Mouse (Mus musculus) mature B cell (primary cell): ENCODE measurements around the gene Phlda2.

Source experiments
- in situ Hi-C: fragments of 300-500 bp; cut with MboI; formaldehyde crosslinking; loops from 2 replicates; pipeline ENCODE4 v1.14.3; 2019

Phlda2 gene

DNA sequence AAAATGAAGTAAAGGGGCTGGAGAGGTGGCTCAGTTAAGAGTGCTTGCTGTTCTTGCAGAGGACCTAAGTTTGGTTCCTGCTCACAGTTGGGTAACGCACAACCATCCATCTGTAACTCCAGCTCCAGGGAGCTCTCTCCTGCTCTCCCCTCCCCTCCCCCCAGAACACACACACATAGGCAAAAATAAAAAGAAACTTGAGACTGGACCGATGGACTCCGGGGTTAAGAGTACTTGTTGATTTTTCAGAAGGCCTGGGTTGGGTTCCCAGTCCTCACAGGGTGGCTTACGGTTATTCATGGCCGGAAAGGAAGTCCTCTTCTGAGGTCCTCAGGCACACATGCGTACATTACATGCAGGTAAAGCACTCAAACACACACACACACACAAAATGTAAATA, 976 bp upstream of the Phlda2 start:
- in situ Hi-C loops, result no loop called here

DNA sequence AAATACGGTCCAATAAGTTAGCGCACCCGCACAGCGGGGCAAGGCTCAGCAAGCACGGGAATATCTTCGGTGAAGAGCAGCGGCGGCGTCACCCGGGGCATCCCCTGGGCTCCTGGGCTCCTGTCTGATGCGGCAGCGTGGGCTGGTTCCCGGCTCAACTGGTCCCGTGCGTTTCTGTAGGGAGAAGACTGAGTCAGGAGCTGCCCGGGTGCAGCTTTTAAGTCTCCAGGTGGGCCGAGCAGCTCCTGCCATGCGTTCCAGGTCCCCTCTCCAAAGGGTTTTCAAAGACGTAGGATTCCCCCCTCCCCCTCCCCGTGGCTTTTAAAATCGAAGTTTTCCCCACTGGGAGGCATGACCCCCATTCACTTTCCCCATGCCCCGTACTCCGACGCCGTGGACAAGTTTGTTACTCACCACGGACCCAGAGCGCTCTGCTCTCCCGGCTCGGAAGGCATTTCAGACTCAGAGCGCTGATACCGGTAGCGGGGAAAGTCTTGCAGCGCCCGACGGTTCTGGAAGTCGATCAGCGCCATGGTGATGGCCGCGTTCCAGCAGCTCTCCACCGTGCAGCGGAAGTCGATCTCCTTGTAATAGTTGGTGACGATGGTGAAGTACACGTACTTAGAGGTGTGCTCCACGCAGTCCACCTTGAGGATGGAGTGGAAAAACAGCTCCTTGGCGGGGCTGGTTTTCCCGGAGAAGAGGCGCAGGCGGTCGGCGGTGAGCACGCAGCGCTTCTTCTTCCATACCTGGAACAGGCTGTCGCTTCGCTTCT, 1.1 kb downstream of the Phlda2 start:
- in situ Hi-C loops, result no loop called here

DNA sequence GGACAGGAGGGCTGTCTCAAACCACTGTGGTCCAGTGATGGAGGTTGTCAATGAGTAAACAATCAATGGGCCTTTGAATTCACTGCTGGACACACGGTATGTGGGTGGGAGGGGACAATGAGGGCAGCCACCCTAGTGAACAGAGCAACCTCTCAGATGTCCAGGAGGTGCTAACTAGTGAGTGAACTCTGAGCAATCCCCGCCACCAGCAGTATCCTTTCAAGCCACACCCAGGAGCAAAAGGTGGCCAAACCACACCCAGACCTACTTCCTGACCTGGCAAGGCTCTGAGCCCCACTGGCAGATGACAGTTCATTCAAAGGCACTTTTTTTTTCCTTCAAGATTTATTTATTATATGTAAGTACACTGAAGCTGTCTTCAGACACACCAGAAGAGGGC, 2.0 kb downstream of the Phlda2 start:
- in situ Hi-C loops, result no loop called here

DNA sequence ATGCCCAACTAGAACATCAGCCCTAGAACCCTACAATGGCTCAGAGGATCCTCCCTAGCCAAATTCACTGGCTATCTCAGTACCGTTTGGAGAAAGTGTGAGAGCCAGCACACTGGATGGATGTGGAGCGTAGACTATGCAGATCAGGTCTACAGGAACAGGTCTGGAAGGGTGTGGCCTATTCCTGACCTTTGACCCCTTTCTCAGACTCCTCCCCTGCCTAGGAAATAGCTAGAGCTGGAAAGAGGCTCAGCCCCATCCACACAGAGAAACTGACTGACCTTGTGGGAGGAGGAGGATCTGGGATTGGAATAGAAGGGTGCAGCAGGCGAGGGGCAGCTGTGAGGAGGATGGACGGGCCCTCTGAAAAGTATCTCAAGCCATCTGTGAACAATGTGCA, 4.4 kb downstream of the Phlda2 start:
- in situ Hi-C loops, result no loop called here

DNA sequence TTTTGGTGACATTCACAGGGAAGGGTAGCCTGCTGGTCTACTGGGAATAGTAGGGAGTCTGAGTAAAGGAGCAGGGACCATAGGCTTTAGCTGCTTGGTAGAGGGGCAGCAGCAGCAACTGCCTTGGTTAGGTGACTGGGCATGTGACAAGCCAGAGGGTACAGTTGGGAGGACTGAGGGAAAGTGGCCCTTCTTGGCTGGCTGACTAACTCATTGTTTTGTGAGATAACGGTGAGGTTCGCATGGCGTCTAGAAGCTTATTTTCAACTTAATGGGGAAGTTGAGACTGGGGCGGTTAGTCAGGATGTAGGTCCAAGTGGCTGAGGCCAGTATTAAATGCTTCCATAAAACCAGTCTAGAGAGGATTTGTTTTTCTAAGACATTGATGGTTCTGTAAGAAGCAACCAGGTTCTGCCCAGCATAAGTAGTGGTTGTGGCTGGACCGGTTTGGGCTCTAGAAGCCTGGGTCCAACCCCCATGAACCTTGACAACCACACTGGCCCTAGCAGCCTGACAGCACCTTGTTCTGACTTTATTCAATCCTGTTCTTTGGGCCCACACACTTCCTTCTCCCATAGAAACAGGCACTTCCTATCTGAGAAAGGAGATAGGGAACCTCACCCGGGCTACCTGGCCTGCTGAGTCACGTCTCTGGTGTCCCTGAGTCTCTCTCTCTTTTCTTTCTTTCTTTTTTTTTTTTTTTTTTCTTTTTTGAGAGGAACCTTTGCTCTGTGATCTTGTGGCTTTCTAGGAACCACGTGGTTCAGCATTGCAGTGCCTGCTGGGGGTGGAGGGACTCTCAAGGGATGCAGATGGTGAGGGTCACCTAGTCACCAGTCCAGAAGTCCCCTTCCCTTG, 7.6 kb downstream of the Phlda2 start:
- in situ Hi-C loops, result no loop called here

DNA sequence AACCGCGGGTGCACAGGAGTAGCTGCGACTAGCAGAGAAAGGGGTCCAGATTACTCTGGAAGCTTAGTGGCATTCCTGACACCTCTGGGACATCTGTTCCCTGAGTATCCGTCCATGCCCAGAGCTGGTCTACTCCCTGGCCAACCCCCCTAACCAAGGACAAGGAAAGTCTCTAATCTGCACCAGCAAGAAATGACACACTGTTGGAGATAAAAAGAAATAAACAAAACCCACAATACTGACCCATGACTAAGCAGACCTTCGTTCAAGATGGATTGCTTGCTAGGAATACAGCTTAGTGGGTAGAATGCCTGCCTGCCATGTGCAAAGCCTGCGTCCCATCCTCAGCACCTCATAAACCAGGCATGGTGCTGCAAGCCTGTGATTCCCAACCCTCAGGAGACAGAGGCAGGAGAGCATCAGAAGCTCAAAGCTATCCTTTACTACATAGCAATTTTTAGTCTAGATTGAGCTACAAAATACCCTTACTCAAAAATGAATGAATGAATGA, 9.3 kb downstream of the Phlda2 start:
- in situ Hi-C loops, result no loop called here

DNA sequence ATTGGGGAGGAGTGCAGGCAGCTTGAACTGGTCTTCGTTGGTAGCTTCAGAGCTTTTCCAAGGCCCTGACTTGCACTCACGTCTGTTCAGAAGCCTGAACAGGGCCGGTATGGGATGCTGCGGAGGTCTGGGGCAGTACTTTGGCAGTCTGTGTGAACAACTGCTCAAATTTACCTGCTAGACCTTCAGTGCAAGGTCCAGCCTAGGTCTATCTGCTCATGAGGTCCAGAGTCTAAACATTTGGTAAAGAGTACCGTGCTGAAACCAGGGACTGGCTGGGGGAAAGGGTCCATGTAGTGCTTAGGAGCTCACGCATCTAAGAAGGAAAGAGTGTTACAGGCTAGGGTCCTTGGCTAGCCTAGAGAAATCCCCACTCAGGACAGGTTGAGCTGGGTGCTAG, 13.2 kb downstream of the Phlda2 start:
- in situ Hi-C loops, result no loop called here

DNA sequence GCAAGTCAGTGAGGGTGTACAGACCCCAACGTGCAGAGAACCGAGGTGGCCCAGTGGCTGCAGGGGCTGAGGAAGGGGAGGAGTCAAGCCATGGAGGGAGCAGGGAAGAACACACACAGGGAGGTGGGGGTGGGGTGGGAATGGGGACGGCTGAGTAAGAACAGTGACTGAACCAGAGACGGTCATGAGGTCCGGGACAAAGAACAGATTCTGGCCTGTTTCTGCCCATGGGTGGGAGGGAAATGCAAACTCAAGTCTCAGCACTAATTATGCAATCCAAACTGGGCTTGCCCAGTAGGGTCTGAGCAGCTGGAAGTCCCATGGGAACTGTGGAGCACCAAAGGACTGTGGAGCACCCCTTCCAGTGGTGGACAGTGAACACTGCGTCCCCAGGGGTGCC, 20.4 kb downstream of the Phlda2 start:
- in situ Hi-C loops, result no loop called here

DNA sequence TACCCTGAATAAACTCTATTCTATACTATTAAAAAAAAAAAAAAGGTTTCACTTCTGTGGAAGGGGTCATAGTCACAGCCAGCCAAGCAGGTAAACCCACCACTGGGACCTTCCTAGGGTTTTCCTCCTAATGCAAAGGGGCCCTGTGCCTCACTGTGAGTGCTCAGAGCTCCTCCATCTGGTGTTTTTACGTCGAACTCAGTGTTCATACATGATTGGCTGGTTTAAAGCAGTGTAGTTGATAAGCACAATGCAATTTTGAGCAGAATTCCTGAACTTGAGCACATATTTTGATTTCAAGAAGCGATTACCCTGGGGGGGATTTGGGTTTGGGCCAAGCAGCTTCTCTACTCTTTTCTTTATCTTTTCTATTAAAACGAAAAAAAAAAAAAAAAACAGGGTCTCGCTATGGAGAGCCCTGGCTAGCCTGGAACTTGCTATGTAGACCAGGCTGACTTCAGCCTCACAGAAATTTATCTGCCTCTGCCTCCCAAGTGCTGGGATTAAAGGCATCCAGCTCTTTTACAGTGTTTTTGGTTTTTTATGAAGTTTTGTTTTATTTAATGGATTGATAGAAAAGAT, 21.1 kb downstream of the Phlda2 start:
- in situ Hi-C loops, result no loop called here

DNA sequence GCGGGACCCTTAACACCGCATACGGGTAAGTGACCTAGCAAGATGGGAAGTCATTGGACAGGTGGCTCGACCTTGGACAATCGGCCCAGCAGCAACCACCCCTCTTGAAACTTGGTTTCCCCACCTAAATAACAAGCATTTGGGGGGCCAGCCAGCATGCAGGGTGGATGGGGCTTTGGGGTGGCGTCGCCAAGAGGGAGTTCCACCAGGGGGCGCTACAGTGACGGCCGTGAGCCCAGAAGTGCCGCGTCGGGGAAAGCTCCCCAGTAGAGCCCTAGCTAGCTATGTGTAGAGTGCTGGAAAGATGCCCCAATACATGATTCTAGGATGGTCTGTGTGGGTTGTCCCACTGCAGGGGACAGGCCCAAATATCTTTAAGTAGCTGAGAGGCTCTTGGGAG, 22.5 kb downstream of the Phlda2 start:
- in situ Hi-C loops, result no loop called here

DNA sequence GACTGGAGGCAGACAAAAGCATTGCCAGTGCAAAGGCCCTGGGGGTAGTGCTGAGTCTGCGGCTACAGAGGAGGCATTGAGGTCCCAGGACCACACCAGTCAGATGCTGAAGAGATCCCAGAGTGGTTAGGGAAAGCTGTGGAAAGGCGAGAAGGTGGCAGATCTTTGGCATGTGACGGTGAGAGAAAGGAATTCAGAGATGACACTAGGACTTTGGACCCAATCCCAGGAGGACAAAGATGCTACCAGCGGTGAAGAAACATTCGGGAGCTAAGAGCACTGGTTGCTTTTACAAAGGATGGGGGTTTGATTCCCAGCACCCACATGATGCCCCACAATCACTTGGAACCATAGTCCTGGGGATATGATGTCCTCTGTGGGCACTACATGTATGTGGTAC, 25.1 kb downstream of the Phlda2 start:
- in situ Hi-C loops, result no loop called here

DNA sequence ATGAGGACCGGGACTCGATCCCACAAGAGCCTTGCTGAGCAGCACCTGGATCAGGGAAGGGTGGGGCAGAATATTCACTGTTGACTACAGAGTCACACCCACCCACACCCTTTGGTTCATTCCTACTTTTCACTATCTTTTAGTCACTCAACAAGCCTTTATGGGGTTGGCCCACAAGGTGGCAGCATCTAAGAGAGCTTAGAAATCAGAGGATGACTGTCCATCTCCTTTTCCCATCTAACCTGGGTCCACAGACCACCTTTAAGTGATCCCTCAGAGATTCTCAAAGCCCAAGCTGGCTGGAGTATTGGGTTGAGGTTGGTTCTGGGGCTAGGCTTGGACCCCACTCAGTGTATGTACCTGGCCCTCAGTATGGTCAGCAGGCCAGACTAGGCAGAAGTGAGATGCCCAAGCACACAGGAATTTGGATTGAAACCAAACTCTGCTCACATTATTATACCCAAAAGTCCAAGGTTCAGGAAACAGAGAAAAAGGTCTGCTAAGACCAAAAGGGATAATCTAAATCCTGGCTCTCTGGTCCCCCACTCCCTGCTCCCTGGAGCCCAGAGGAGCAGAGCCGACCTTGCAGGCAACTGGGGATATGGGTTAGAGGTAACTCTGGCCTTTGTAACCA, 26.1 kb downstream of the Phlda2 start:
- in situ Hi-C loops, result no loop called here

DNA sequence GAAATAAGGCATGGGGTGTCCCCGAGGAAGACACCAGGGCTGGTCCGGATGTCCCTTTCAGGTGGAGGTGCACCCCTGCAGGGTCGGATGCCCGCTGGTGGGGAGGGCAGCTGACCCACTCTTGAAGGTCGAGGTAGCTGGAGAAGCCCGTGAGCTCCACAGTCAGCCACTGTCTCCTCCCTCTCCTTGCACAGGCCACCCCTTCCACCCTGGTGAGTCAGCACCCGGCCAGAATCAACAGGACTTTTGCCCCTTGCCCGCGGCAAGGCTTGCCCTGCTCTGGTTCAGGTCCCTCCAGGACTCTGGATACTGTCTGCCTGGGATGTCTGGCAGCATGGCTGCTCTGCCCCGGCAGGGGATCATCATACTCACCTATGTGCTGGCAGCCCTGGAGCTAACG, 27.1 kb downstream of the Phlda2 start:
- in situ Hi-C loops, result no loop called here

DNA sequence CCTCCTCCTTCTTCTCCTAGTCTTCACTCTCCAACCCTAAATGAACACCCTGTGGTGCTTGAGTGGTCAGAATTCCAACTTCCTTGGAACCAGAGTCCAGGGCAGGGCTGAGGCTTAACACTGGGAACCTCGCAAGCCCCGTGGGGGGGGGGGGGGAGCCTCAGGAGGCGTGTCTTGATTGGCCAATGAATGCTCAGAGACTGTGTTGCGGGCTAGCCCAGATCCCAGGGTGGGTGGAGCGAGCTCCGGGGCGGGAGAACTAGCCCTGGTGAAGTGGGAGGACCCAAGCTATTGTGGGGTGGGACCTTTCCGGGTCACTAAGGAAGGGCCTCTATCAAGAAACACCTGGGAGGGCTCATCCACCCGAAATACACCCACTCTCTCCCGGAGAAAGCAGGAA, 28.1 kb downstream of the Phlda2 start:
- in situ Hi-C loops, result no loop called here

DNA sequence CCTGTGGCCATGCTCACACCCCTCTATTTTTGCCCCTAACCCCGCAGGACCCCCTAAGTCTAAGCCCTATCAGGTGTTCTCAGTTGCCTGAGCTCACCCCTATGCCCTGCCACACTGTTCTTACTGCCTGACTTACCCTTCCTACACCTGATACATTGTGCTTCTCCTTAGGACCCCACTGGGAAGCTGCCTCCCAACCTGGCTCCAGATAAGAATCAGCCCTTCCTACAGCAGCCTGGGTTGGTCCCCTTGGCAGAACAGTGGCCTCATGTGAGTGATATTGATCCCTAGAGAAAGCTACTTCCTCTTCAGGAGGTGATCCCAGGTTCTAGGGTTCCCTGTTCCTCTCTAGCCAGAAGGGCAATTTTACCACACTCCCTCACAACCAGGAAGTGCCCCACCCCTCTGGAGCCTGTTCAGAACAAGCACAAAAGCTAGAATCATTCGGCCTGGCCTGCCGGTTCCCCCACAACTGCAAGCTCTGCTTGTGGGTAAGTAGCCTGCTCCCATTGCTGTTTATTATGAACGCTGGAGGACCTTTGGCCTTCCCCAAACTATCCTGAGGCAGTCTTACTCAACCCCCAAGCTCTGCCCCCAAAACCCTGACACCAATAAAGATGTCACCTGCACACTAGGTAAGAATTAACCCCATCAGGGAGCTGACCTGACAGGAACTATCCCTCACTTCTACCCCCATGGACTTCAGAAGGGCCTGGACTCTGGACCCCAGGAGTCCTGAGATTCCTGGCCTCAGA, 29.4 kb downstream of the Phlda2 start, which contains the start of gene Slc22a18:
Gene Slc22a18 (plus strand): TSS at position 390 of the 755 bp plus-strand sequence.
- in situ Hi-C loops, result no loop called here

DNA sequence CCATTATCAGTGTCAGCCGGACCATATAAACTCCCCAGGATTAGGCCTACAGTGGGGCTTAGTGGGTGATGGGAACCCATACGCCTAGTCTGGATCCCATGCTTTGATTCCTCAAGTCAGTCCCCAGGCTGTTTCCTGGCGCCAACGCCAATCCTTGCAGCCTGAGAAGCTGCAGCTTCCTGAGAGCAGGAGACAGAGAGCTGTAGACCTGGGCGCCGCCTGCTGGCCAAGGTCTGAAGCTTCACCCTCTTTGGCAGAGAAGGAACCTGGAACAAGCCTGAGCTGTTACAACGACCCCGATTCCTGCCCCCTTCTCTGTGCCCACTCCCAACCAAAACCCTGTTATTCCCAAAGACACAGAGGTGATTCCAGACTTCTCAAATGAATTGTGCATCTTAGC, 33.0 kb downstream of the Phlda2 start:
- in situ Hi-C loops, result loop anchor here (5.0 kb wide), 1 partner anchor 318 kb away; no protein-coding TSS in a partner anchor

DNA sequence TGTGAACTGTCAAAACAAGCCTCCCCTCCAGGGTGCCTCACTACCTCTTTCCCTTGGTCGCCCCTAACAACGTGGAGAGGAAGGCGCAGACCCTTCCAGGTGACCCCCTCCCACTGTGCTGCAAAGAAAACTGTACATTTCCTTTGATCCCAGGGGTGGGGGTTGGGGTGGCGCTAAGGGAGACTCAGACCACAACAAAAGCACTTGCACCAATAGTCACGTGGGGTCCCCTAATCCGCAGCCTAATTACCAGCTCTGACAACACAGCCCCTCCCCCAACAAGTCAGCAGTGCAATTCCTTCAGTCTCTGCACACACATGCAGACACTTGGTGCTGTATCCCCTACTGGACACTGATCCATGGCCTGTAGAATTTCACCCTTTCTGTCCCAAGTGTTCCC, 35.2 kb downstream of the Phlda2 start:
- in situ Hi-C loops, result loop anchor here (5.0 kb wide), 1 partner anchor 315 kb away; no protein-coding TSS in a partner anchor

DNA sequence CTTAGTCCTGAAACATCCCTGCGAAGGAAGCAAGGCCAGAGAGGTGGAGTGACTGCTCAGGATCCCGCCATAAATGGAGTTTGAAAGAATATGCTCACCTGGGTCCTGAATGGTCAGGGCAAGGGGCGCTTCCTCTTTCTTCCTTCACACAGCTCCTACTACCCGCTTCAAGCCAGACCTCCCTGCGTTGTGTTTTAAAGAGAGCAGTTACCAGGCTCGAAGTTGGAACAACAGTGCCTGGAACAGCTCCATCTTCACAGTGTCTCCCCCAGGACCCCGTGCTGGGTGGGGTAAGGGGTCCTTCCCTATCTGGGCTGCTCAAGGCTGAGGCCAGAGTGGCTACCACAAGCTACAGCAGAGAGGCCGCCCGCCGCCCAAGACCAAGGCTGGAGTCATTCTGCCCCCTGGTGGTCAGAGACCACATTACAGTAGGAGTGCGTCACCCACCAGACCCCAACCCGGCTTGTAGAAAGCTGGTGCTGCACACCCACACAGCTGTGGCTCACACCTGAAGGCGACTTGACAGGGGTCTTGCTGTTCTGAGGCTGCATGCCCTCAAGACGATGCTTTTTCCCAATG, 36.8 kb downstream of the Phlda2 start:
- in situ Hi-C loops, result loop anchor here (5.0 kb wide), 1 partner anchor 314 kb away; no protein-coding TSS in a partner anchor

DNA sequence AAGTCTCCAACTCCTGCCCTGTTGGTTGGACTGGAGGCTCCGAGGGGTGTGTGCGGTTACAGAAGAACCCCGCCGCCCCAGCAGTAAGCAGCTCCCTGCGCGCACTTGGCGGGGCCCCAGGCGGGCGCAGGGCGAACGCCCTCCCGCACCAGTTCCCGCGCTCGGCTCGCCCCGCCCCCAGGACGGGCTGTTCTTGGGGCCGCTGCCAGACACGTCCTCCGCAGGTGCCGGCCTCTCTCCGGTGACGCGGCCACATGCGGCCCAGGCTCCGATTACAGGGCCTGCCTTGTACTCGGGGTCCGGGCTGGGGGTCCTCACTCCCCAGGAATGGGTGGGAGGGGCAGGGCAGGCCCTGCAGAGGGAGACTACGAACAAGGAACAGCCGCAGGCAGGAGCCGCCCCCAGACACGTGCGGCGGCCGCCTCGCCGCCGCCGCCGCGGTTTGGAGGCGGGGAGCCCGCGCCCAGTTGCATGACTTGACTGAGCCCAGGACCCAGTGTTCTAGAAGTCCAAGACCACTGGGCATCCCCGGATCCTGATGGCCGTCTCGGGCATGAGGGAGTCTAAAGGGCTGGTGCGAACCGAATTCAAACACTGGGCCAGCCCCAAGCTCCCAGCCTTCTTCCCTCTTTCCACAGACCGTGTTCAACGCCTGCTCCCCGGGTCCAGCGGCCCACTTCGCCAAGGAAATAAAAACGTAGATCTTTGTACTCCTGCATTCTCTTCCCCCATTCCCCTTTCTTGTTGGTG, 38.0 kb downstream of the Phlda2 start:
- in situ Hi-C loops, result loop anchor here (5.0 kb wide), 1 partner anchor 313 kb away; no protein-coding TSS in a partner anchor

DNA sequence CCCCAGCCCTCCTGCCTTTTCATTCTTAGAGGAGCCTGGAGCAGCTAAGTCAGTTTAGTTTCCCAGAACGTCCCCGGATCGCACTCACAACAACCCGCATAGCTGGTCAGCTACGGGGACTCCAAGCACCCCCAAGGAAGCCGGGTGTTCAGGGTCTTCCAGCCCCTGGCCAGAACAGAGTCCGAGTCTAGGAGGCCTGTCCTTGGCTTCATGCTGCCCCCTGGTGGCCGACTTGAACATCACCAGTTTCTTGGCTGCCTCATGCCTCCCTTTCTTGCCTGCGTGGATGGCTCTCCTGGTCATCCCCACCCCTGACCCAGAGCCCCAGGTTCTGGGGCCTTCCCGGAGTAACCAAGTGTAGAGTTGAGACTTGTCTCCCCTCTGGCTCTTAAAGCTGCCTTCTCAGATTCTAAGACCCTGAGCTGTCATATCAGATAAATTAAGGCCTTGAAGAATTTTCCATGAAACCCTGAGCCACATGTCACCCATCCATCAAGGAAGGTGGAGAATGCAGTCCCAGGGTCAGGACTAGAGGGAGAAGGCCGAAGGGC, 39.0 kb downstream of the Phlda2 start:
- in situ Hi-C loops, result no loop called here
